Mouse (Mus musculus): Measurements from ENCODE around the gene Pate2. TPM values are rescaled to one million over a fixed set of nuclear protein-coding genes. Genes with fewer than 3 reads are reported as not detected.

Gene Pate2
- 0.19 and 0.31 TPM in 2 replicates for polyA plus RNA-seq (2015; fragmentation: Nextera tagmentation; extraction: Ambion mirVana)

DNA sequence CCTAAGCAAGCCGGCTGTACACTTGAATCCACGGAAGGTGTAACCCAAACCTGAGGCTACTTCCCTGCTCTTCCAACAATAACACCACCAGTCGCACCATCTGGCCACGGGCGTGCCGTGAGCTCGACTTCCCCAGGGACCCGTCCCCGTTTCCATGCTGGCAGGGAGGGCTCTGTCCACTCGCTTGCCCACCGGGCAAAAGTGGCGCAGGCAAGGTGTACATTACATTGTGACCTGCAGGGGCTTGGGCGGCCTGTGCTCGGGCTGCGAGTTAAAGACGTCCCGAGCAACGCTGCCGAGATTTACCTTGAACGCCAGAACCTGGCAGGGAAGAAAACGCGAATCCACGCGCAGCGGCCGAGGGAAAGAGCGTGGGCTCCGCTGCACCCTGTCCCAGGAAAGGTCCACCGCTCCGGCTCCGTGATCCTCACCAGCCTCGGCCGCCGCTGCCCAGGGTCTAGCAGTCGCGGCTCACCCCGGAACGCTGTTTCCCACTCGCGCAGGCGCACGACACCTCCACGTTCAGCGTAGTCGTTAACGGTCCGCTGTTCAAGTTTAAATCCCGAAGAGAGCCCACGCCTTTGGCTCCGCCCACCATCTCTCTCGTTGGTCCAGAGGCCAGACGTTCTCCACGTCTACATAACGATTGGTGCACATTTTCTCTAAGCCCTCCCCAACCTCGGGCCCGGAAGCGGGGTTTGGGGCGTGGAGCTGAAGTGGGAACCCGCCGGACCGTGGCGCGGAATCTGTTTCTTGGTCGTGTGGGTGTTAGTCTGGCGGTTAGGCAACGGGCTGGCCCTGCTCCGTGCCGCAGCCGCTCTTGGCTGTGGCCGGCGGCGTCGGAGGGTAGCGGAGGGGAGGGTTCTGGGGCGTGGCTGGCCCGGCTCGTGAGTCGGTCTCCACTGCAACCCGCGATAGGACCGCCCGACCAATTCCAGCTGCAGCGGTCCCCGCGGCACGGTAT lies at the start of gene Pate2, which contains the start of gene Hyls1:
TSS of gene Pate2 (plus strand) at position 714 of the 964 bp plus-strand sequence.
TSS of gene Hyls1 (minus strand) at position 828 of the 964 bp plus-strand sequence.
- peak within 1 kb of the TSS; percentile 73 for H3K9ac ChIP-seq (ENCODE audit: low read length)
- H3K4me1 ChIP-seq (replicated peaks; ENCODE audit: control insufficient read depth, insufficient read depth): no peaks in the 10 kb centered on the region
- H3K4me3 ChIP-seq (ENCODE audit: low read depth, low read length): peak within 1 kb of the TSS; percentile 80
- H3K36me3 ChIP-seq (ENCODE audit: control insufficient read depth, insufficient read depth, low read length): no peaks in the 10 kb centered on the region
- DNase-seq (ENCODE audit: low spot score): peak; percentile 94
- peak within 1 kb of the TSS; percentile 90 for H3K4me2 ChIP-seq (replicated peaks; ENCODE audit: low read depth)
- TF ChIP-seq EP300 (optimal IDR thresholded peaks at IDR 0.05) (no peak), CTCF (IDR thresholded peaks at IDR 0.05; ENCODE audit: low read depth) (peak; percentile 47)
- WGBS: under 1% methylated on average over 86 of the region's 86 CpGs
- ATAC-seq (ENCODE audit: low FRiP score, low TSS enrichment): peak; percentile 99
- no peaks in the 10 kb centered on the region for H3K9me3 ChIP-seq (ENCODE audit: control insufficient read depth, low read length)
- H3K27ac ChIP-seq (replicated peaks): peak within 1 kb of the TSS; percentile 76
- H3K27me3 ChIP-seq (ENCODE audit: control insufficient read depth, insufficient read depth, low read length): no peaks in the 10 kb centered on the region

DNA sequence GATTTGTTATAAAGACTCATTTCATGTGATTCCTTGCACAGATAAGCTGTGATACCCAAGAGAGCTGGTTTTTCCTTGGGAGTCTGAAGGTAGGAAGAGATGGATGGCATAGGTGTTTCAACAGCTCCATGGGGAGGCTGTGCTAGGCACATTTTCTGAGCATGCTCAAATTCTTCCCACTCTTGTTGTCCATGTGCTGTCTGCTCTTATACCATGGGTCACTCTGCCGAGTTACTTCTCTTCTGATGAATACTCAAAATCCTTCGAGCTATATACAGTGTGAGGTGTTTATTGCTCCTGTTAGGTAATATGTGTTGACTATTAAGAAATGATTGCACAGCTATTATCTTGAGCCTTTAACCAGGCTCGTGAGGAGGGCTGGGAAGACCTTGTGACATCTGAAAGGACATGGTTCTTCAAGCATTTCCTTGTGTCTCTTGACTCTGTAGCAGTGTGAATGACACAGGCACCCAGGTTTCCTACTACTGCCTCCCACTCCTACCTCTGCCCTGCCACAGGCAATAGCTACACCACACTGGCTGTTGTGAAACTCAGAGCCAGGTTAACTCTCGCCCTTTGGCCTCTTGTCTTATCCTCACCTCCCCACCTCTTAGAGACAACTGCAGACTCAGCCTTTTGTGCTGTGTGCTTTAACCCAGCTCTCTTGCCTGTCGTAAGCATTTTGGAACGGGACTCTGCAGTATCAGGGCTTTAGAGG lies 49.3 kb upstream of the Pate2 start:
- TF ChIP-seq EP300 (optimal IDR thresholded peaks at IDR 0.05) (no peak), CTCF (IDR thresholded peaks at IDR 0.05; ENCODE audit: low read depth) (no peak)
- no peak overlapping the region for H3K4me3 ChIP-seq (ENCODE audit: low read depth, low read length)
- H3K36me3 ChIP-seq (ENCODE audit: control insufficient read depth, insufficient read depth, low read length): no peaks in the 10 kb centered on the region
- no peaks in the 10 kb centered on the region for H3K4me1 ChIP-seq (replicated peaks; ENCODE audit: control insufficient read depth, insufficient read depth)
- H3K27ac ChIP-seq (replicated peaks): no peak overlapping the region
- no peaks in the 10 kb centered on the region for H3K27me3 ChIP-seq (ENCODE audit: control insufficient read depth, insufficient read depth, low read length)
- DNase-seq (ENCODE audit: low spot score): no peak
- ATAC-seq (ENCODE audit: low FRiP score, low TSS enrichment): no peak
- no peak overlapping the region for H3K4me2 ChIP-seq (replicated peaks; ENCODE audit: low read depth)
- H3K9me3 ChIP-seq (ENCODE audit: control insufficient read depth, low read length): no peaks in the 10 kb centered on the region
- H3K9ac ChIP-seq (ENCODE audit: low read length): no peak overlapping the region
- 76% methylated on average over 6 of the region's 6 CpGs for WGBS

DNA sequence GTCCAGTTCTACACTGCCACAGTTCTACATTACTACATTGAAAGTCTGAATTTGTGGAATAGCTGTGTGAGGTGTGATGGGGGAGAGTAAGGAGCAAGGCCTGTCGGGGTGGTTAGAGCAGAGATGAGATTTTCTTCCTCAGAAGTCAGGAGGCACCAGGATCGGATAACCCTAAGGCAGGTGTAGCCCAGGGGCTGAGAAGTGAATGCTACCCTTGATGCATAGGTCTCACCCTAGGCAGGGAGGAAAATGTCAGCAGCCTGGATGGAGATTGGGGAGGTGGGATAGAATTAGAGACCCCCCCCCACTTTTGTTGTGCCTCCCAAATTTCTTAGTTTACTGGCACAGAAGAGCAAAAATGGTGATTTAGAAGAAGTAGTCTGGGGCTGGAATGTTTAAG lies 47.8 kb upstream of the Pate2 start:
- H3K9me3 ChIP-seq (ENCODE audit: control insufficient read depth, low read length): no peaks in the 10 kb centered on the region
- TF ChIP-seq CTCF (IDR thresholded peaks at IDR 0.05; ENCODE audit: low read depth): no peak
- no peak for TF ChIP-seq EP300 (optimal IDR thresholded peaks at IDR 0.05)
- no peak overlapping the region for H3K9ac ChIP-seq (ENCODE audit: low read length)
- no peaks in the 10 kb centered on the region for H3K4me1 ChIP-seq (replicated peaks; ENCODE audit: control insufficient read depth, insufficient read depth)
- H3K4me3 ChIP-seq (ENCODE audit: low read depth, low read length): no peak overlapping the region
- no peak for ATAC-seq (ENCODE audit: low FRiP score, low TSS enrichment)
- no peak for DNase-seq (ENCODE audit: low spot score)
- no peaks in the 10 kb centered on the region for H3K36me3 ChIP-seq (ENCODE audit: control insufficient read depth, insufficient read depth, low read length)
- no peak overlapping the region for H3K4me2 ChIP-seq (replicated peaks; ENCODE audit: low read depth)
- no peaks in the 10 kb centered on the region for H3K27me3 ChIP-seq (ENCODE audit: control insufficient read depth, insufficient read depth, low read length)
- 76% methylated on average over 2 of the region's 2 CpGs for WGBS
- H3K27ac ChIP-seq (replicated peaks): no peak overlapping the region

DNA sequence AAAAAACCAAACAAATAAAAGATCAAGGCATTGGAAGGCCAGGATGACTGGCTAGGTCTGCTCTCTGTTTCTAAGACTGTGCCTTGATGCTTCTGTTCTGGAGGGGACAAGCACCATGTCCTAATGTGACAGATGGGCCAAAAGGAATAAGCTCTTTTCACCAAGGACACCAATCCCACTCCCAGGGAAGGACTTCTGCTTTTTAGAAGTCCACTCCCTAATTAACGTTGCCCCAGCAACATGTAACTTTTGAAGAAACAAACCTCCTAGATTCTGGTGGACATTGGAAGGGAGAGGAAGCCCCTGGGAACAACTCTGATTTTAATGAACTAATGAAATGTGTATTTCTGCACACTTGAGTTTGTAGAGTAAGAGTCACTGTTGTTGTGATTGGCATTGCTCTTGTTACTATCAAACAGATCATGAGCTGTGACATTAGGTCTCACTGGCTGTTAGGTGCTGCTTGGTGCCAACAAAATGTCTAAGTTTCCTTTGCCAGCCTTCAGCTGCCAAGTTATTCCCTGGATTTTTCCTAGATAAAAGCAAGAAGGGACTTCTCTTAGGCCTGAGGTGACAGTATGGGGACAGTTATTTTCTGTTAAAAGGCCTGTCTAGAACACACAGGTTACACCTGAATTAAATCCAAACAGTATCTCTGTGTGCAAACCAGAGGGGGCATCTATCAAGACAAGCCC lies 47.1 kb upstream of the Pate2 start:
- no peaks in the 10 kb centered on the region for H3K36me3 ChIP-seq (ENCODE audit: control insufficient read depth, insufficient read depth, low read length)
- no peaks in the 10 kb centered on the region for H3K27me3 ChIP-seq (ENCODE audit: control insufficient read depth, insufficient read depth, low read length)
- DNase-seq (ENCODE audit: low spot score) (no peak), ATAC-seq (ENCODE audit: low FRiP score, low TSS enrichment) (no peak)
- TF ChIP-seq CTCF (IDR thresholded peaks at IDR 0.05; ENCODE audit: low read depth) (no peak), EP300 (optimal IDR thresholded peaks at IDR 0.05) (no peak)
- H3K4me1 ChIP-seq (replicated peaks; ENCODE audit: control insufficient read depth, insufficient read depth): no peaks in the 10 kb centered on the region
- WGBS: 71% methylated on average over 1 of the region's 1 CpGs
- H3K4me2 ChIP-seq (replicated peaks; ENCODE audit: low read depth): no peak overlapping the region
- H3K27ac ChIP-seq (replicated peaks): no peak overlapping the region
- no peak overlapping the region for H3K9ac ChIP-seq (ENCODE audit: low read length)
- H3K9me3 ChIP-seq (ENCODE audit: control insufficient read depth, low read length): no peaks in the 10 kb centered on the region
- H3K4me3 ChIP-seq (ENCODE audit: low read depth, low read length): no peak overlapping the region

DNA sequence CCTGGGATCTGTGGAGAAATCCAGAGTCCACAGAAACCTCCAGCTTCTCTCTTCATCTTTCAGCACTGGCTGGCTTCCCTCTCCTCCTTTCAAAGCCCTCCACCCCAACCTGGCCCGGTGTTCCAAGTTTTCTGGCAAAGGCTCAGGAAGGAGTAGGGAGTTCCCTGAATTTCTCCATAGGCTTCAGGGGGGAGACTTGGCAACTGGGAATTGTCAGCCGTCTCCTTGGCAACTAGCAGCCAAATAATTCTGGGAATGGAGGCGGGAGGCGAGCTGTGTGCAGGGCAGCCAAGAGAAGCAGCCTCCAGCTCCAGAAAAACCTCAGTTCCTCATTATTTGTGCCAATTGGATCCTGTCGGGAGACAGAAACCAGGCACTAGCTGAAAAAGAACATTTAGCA lies 46.5 kb upstream of the Pate2 start:
- Histone ChIP-seq H3K4me1 (replicated peaks; ENCODE audit: control insufficient read depth, insufficient read depth) (no peaks in the 10 kb centered on the region), H3K27me3 (ENCODE audit: control insufficient read depth, insufficient read depth, low read length) (no peaks in the 10 kb centered on the region), H3K27ac (replicated peaks) (no peak overlapping the region; the same call in 1 of the 2 replicates), H3K4me3 (ENCODE audit: low read depth, low read length) (no peak overlapping the region), H3K36me3 (ENCODE audit: control insufficient read depth, insufficient read depth, low read length) (no peaks in the 10 kb centered on the region), H3K9me3 (ENCODE audit: control insufficient read depth, low read length) (no peaks in the 10 kb centered on the region), H3K9ac (ENCODE audit: low read length) (no peak overlapping the region), H3K4me2 (replicated peaks; ENCODE audit: low read depth) (peak overlapping the region; percentile 20; the same call in 1 of the 2 replicates)
- TF ChIP-seq EP300 (optimal IDR thresholded peaks at IDR 0.05): peak; percentile 63
- TF ChIP-seq CTCF (IDR thresholded peaks at IDR 0.05; ENCODE audit: low read depth): no peak
- WGBS: 36% methylated on average over 5 of the region's 5 CpGs
- ATAC-seq (ENCODE audit: low FRiP score, low TSS enrichment) (peak; percentile 77; the same call in 1 of the 2 replicates), DNase-seq (ENCODE audit: low spot score) (peak; percentile 53)

All from stomach, postnatal 0 days (tissue).